Mouse (Mus musculus): ENCODE data around the gene Gm364. TPM values are rescaled to one million over a fixed set of nuclear protein-coding genes. Genes with fewer than 3 reads are reported as not detected.

The Gm364 gene
- polyA plus RNA-seq, 1 experiment = not detected

DNA sequence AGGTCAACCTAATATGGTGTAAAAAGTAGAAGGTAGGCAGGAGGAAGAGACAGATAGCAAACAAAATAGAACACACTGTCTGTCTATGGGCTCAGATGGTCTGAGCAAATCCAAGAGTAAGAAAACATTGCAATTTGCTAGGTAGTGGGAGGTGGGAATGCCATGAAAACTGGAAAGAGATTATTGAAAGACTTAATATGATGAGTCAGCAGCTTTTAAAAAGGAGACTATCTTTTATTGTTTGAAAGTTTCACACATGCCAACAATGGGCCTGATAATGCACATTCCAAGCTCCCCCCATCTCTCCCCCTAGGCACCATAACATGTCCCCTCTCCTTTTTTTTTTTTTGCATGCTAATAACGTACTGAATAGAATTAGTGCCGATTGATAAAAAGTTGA is 24.9 kb downstream of the Gm364 start:
- WGBS = 92% methylated on average over 2 of the region's 2 CpGs
- Histone ChIP-seq H3K4me1 (ENCODE audit: control insufficient read depth, insufficient read depth, insufficient read length, low read length) (no peaks in the 10 kb centered on the region), H3K36me3 (ENCODE audit: control insufficient read depth, insufficient read depth, low read length) (no peaks in the 10 kb centered on the region), H3K4me3 (ENCODE audit: low read depth, low read length) (no peak overlapping the region), H3K27me3 (ENCODE audit: control insufficient read depth, insufficient read depth, low read length) (no peaks in the 10 kb centered on the region), H3K27ac (ENCODE audit: insufficient read depth, low read depth, low read length) (no peak overlapping the region)
- TF ChIP-seq POLR2A (IDR thresholded peaks at IDR 0.05; ENCODE audit: low read depth, low read length) (no peak), CTCF (IDR thresholded peaks at IDR 0.05; ENCODE audit: extremely low read depth, insufficient read length, insufficient replicate concordance, low read depth, low read length) (no peak)

DNA sequence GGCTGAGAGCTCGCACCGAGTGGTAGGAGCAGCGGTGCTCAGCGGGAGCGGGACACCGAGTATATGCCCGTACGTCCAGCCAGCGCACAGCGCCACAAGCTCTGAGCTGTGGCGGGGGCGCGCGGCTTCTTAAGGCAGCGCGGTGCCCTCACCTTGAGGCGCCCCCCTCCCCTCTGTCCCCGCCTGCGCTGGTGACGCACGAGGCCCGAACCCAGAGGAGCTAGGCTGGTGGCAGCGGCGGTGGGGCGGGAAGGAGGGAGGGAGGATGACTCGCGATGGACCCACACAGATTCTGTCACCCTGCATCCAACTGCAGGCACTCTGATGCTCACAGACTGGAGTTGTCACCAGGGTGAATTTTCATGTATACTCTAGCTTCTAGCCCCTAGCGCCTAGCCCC is 94.7 kb downstream of the Gm364 start, which contains the start of gene Gpr101:
Gpr101 (minus strand) TSS at position 124 of the 400 bp plus-strand sequence.
- no peak within 1 kb of the TSS for H3K27ac ChIP-seq (ENCODE audit: insufficient read depth, low read depth, low read length)
- no peaks in the 10 kb centered on the region for H3K27me3 ChIP-seq (ENCODE audit: control insufficient read depth, insufficient read depth, low read length)
- 14% methylated on average over 27 of the region's 28 CpGs for WGBS
- H3K4me1 ChIP-seq (ENCODE audit: control insufficient read depth, insufficient read depth, insufficient read length, low read length) = no peaks in the 10 kb centered on the region
- H3K4me3 ChIP-seq (ENCODE audit: low read depth, low read length) = no peak within 1 kb of the TSS
- no peaks in the 10 kb centered on the region for H3K36me3 ChIP-seq (ENCODE audit: control insufficient read depth, insufficient read depth, low read length)
- no peak for TF ChIP-seq CTCF (IDR thresholded peaks at IDR 0.05; ENCODE audit: extremely low read depth, insufficient read length, insufficient replicate concordance, low read depth, low read length)
- TF ChIP-seq POLR2A (IDR thresholded peaks at IDR 0.05; ENCODE audit: low read depth, low read length) = no peak

DNA sequence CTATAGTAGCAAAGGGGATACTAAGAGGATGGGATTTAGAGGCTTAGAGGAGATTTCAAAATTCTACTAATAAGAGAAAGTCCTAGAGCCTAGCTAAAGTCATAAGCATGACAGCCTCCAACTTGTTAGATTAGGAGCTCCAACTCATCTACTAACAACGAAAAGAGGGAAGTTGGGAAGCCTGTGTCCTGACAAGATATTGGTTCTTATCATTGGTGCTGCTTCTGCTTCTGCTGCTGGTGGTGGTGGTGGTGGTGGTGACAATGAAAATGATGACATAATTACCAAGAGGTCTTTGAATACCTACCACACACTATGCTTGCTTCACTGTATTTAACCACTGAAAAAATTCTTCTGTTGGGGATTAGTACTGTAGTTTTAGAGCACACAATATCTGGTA is 97.3 kb downstream of the Gm364 start:
- Histone ChIP-seq H3K27me3 (ENCODE audit: control insufficient read depth, insufficient read depth, low read length) (no peaks in the 10 kb centered on the region), H3K27ac (ENCODE audit: insufficient read depth, low read depth, low read length) (no peak overlapping the region), H3K36me3 (ENCODE audit: control insufficient read depth, insufficient read depth, low read length) (no peaks in the 10 kb centered on the region), H3K4me3 (ENCODE audit: low read depth, low read length) (no peak overlapping the region), H3K4me1 (ENCODE audit: control insufficient read depth, insufficient read depth, insufficient read length, low read length) (no peaks in the 10 kb centered on the region)
- 72% methylated on average over 1 of the region's 1 CpGs for WGBS
- TF ChIP-seq CTCF (IDR thresholded peaks at IDR 0.05; ENCODE audit: extremely low read depth, insufficient read length, insufficient replicate concordance, low read depth, low read length) = no peak
- TF ChIP-seq POLR2A (IDR thresholded peaks at IDR 0.05; ENCODE audit: low read depth, low read length) = no peak

DNA sequence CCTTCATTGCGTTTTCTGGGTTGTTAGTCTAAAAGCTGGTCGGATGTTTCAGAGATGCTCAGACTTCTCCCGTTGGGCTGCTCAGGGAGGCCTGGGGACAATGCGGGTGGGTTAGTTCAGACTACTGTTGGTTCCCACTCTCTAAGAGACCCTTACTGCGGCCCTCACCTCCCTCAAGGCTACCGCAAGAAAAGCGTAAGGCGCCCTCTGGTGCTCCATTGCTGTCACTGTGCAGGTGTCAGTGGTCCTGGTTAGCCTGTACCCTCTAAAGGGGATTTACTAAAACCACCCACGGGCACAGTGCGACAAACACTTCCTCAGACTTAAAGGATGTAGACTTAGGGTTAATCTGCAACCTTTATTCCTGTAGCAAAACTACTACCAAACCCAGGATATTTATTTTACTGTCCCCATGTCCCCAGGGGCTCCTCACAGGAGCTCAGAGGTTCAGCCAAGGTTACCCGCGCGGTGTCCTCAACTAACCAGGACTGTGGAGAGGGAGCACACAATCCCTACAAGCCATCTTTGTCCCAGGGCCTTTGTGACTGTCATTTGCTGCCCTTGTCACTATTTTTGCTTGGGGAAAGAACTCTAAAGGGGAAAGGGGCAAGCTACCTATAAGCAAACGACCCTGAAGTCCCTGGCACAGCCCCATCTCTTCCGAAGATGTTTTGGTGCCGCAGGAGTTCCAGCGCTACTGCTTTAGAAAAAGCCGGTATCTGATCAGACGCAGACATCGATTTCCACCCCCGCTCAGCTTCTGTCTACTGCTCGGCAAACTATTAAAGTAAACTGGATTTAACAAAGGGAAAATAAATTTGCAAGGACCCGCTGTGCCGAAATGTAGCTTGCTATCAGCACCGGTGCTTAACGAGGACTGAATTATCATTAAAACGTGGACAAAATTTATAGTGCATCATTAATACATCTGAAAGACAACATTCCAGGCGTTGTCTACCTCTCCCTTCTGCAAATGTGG is 112.5 kb downstream of the Gm364 start:
- 34% methylated on average over 28 of the region's 28 CpGs for WGBS
- H3K27me3 ChIP-seq (ENCODE audit: control insufficient read depth, insufficient read depth, low read length) = no peaks in the 10 kb centered on the region
- no peak overlapping the region for H3K4me3 ChIP-seq (ENCODE audit: low read depth, low read length)
- H3K36me3 ChIP-seq (ENCODE audit: control insufficient read depth, insufficient read depth, low read length) = no peaks in the 10 kb centered on the region
- no peak overlapping the region for H3K27ac ChIP-seq (ENCODE audit: insufficient read depth, low read depth, low read length)
- no peaks in the 10 kb centered on the region for H3K4me1 ChIP-seq (ENCODE audit: control insufficient read depth, insufficient read depth, insufficient read length, low read length)
- TF ChIP-seq POLR2A (IDR thresholded peaks at IDR 0.05; ENCODE audit: low read depth, low read length) (no peak), CTCF (IDR thresholded peaks at IDR 0.05; ENCODE audit: extremely low read depth, insufficient read length, insufficient replicate concordance, low read depth, low read length) (no peak)

Other genes starting within 250 kb of the Gm364 start
- gene Cd40lg, start 197.0 kb upstream of the Gm364 start, polyA plus RNA-seq (2012; rRNA removed) = 0.27 TPM in 2 replicates
- gene Arhgef6, start 70.4 kb upstream of the Gm364 start, polyA plus RNA-seq (2012; rRNA removed) = 1.7 and 2.4 TPM in 2 replicates
- 1.7 and 3.4 TPM in 2 replicates for gene Rbmx, start 16.1 kb upstream of the Gm364 start, polyA plus RNA-seq (2012; rRNA removed)
- gene Gpr101, start 94.6 kb downstream of the Gm364 start, polyA plus RNA-seq (2012; rRNA removed) = not detected in 2 replicates